Mouse (Mus musculus) intestine, embryonic 14.5 days (tissue): ENCODE results near the gene Parp8. TPM values are rescaled to one million over a fixed set of nuclear protein-coding genes. Genes with fewer than 3 reads are reported as not detected.

ENCODE experiments used
- ATAC-seq: fragments of 200-750 bp; cut with Nextera tagmentation; replicated peaks from 2 replicates; pipeline ENCODE4 v1.8.0; 2017; ENCODE audit warnings: low read depth, moderate number of reproducible peaks, moderate TSS enrichment, moderate library complexity; ENCODE audit not compliant: low FRiP score, low TSS enrichment
- DNase-seq: peaks from one replicate; pipeline ENCODE4 v3.0.0-alpha.2; 2018; ENCODE audit warnings: low spot score
- H3K27ac ChIP-seq: fragments of 300-500 bp; sonication (generic); 2 replicates; pipeline ENCODE4 v1.5.1; 2014; ENCODE audit warnings: low read depth, mild to moderate bottlenecking, control low read depth
- H3K27me3 ChIP-seq: fragments of 300-500 bp; sonication (generic); replicated peaks from 2 replicates; pipeline ENCODE4 v1.6.1; 2014; ENCODE audit warnings: low read length, control low read depth; ENCODE audit not compliant: control insufficient read depth, insufficient read depth
- H3K36me3 ChIP-seq: fragments of 300-500 bp; sonication (generic); 2 replicates; pipeline ENCODE4 v1.6.1; 2014; ENCODE audit warnings: low read length, control low read depth; ENCODE audit not compliant: control insufficient read depth, insufficient read depth
- H3K4me1 ChIP-seq: fragments of 300-500 bp; sonication (generic); replicated peaks from 2 replicates; pipeline ENCODE4 v1.6.1; 2014; ENCODE audit warnings: low read length, control low read depth, mixed read lengths; ENCODE audit not compliant: control insufficient read depth, insufficient read depth
- H3K4me2 ChIP-seq: fragments of 300-500 bp; sonication (generic); 2 replicates; pipeline ENCODE4 v1.6.1; 2014; ENCODE audit warnings: low read length
- H3K4me3 ChIP-seq: fragments of 300-500 bp; sonication (generic); 2 replicates; pipeline ENCODE4 v1.5.1; 2014; ENCODE audit warnings: low read depth, low read length, control low read depth, mixed read lengths
- H3K9ac ChIP-seq: fragments of 300-500 bp; sonication (generic); 2 replicates; pipeline ENCODE4 v1.6.1; 2014; ENCODE audit warnings: mild to moderate bottlenecking, low read length
- H3K9me3 ChIP-seq: fragments of 300-500 bp; sonication (generic); 2 replicates; pipeline ENCODE4 v1.6.1; 2016; ENCODE audit warnings: low read length, control low read depth; ENCODE audit not compliant: control insufficient read depth
- WGBS: fragments of 180-500 bp; shearing (Covaris S2); extraction: QIAGEN DNeasy Blood & Tissue Kit; methylation state at CpG from one replicate; pipeline ENCODE4 v1.1.7; 2014; 5-methylcytosine and 5-hydroxymethylcytosine counted together
- polyA plus RNA-seq: library from polyadenylated mRNA; unstranded; fragments of >200 nt; fragmentation: Nextera tagmentation; extraction: Ambion mirVana; gene quantifications from 2 replicates; pipeline ENCODE4 v1.2.1, GENCODE M21; 2014

Parp8 gene
- polyA plus RNA-seq, 1 experiment from 2014 or later = 12.1 TPM

DNA sequence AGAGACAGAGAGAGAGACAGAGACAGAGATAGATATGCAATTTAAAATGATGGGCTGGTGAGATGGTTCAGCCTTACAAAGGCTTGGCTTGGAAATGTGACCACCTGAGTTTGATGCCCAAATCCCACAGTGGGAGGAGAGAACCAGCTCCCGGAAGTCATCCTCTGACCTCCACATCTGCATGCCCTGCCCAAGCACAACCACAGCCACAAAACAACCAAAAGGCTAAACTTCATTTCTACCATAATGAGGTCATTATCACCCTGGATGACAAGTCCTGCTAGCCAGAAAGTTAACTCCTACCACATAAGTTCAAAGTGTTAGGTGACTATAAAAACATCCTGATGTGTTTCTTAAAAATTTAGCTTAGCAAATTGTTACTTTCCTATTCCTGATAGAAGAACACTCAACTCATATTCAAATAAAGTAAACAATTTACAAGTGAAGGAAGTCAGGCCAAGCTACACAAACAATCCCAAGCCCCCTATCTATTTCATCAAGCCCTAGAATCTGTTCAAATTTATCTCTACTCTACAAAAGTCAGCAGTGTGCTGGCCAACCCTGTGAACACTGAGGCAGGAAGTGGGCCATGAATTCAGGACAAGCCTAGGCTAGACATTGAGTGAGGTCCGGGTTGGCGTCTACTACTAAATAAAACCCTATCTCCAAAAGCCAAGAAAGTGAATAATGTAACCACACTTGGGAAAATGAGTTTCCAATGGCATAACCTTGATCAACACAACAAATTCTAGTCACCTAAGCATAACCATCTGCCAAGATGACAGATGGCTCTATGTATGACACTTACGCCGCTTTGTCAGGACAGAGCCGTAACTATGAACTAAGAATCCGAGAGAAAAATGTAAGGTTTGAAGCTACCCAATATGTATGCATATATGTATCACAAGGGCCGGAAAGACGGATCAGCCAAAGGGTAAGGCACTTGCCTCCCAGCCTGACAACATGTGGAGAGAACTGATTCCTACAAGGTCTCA lies 17.0 kb downstream of the Parp8 start:
- no peak for ATAC-seq
- Histone ChIP-seq H3K4me2 (no peak overlapping the region), H3K36me3 (no peaks in the 10 kb centered on the region), H3K27me3 (no peaks in the 10 kb centered on the region), H3K9ac (no peak overlapping the region), H3K4me1 (no peaks in the 10 kb centered on the region), H3K27ac (no peak overlapping the region), H3K4me3 (no peak overlapping the region), H3K9me3 (no peaks in the 10 kb centered on the region)
- no peak for DNase-seq
- 91% methylated on average over 9 of the region's 9 CpGs for WGBS

DNA sequence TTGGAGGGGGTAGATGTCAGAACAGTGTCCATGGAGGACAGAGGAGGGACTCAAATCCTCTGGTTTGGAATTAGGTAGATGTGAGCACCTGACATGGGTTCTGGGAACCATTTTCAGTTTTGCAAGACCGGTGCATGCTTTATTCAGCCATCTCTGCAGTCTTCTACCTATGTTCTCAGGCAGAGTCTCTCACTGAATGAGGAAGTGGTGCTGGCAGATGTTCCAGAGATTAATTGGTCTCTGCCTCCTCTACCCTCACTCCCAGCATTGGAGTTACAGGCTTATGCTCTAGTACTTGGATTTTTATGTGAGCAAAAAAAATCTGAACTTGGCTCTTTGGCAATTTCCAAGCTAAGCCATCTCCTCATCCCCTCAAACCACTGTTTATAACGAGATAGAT lies 17.8 kb downstream of the Parp8 start:
- H3K27me3 ChIP-seq = no peaks in the 10 kb centered on the region
- no peak overlapping the region for H3K27ac ChIP-seq
- no peaks in the 10 kb centered on the region for H3K9me3 ChIP-seq
- WGBS = 87% methylated on average over 2 of the region's 2 CpGs
- no peak overlapping the region for H3K4me2 ChIP-seq
- H3K4me1 ChIP-seq = no peaks in the 10 kb centered on the region
- H3K9ac ChIP-seq = no peak overlapping the region
- ATAC-seq (no peak), DNase-seq (no peak)
- no peak overlapping the region for H3K4me3 ChIP-seq
- H3K36me3 ChIP-seq = no peaks in the 10 kb centered on the region

DNA sequence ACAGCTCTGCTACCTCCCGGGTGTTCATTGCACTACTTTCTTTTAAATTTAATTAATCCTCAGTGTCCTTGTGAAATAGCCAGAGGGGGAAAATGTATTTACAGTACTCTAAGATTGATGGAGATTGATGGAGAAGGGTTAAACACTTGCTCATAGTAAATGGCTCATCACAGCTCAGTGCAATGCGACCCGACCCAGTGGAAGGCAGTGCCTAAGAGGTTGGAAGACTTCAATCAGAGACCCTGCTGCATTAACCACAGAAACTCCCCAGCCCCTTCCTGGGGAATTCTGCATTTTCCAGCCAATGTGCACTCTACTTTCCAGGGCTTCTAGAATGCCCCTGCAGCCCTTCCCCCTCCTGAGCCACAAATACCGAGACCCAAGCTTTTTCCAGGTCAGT lies 18.7 kb downstream of the Parp8 start:
- Histone ChIP-seq H3K36me3 (no peaks in the 10 kb centered on the region), H3K27ac (no peak overlapping the region), H3K9me3 (no peaks in the 10 kb centered on the region), H3K4me3 (no peak overlapping the region), H3K27me3 (no peaks in the 10 kb centered on the region), H3K4me2 (no peak overlapping the region), H3K4me1 (no peaks in the 10 kb centered on the region), H3K9ac (no peak overlapping the region)
- 40% methylated on average over 4 of the region's 4 CpGs for WGBS
- no peak for DNase-seq
- no peak for ATAC-seq

DNA sequence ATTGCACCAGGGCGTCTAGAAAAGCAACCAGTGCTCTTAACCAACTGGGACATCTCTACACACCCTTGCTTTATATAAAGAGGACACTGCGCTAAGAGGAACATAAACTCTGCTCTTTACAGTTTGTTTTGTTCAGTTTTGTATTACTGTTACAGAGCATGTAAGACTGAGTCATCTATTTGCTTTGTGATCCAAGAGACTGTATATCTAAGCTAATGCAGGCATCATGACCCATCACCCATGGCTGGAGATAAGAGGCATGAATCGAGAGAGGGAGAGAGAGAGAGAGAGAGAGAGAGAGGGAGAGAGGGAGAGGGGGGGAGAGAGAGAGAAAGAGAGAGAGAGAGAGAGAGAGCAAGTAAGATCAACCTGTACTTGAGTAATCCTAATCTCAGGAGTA lies 24.8 kb downstream of the Parp8 start:
- H3K27me3 ChIP-seq = no peaks in the 10 kb centered on the region
- H3K4me3 ChIP-seq = no peak overlapping the region
- no peak overlapping the region for H3K4me2 ChIP-seq
- ATAC-seq (no peak), DNase-seq (no peak)
- 82% methylated on average over 3 of the region's 3 CpGs for WGBS
- no peaks in the 10 kb centered on the region for H3K4me1 ChIP-seq
- H3K27ac ChIP-seq = no peak overlapping the region
- H3K9me3 ChIP-seq = no peaks in the 10 kb centered on the region
- no peaks in the 10 kb centered on the region for H3K36me3 ChIP-seq
- H3K9ac ChIP-seq = no peak overlapping the region

DNA sequence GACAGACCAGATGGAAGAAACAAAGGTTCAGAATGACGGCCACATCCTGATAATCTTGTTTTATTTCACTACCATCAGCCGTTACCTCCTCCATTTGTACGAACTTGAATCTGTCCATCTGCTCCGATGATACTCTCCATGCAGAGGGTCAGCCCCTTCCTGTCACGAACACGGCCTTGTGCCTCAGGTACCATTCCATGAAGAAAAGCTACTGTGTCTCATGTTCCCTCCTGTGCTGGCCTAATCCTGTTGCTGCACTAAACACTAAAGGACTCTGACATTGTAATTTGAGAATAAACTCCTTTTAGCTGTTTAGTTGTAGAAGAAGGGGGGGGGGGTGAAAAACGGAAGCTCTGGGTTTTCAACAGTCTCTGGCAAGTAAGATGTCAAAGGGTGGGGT lies 33.8 kb downstream of the Parp8 start:
- no peak for DNase-seq
- 69% methylated on average over 7 of the region's 7 CpGs for WGBS
- no peak overlapping the region for H3K4me3 ChIP-seq
- H3K9me3 ChIP-seq = no peaks in the 10 kb centered on the region
- H3K36me3 ChIP-seq = no peaks in the 10 kb centered on the region
- no peak overlapping the region for H3K4me2 ChIP-seq
- H3K9ac ChIP-seq = no peak overlapping the region
- no peaks in the 10 kb centered on the region for H3K4me1 ChIP-seq
- H3K27me3 ChIP-seq = no peaks in the 10 kb centered on the region
- no peak for ATAC-seq
- no peak overlapping the region for H3K27ac ChIP-seq

DNA sequence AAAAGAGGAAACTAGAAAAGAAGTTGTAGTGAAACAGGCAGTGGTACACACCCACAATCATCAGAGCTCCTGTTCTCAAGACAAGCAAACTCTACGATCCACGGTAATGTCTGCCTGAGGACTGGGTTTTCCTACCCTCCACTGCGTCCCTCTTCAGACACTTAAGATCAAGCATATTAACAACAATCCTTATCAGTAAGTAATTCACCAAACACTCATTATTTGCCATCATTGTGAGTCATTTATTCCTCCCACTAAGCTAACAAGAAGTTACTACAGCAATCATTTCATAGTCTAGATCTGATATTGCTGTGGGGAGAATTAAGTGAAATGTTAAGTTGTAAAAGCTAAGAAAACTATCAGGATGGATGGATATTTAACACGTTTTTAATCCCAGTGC lies 35.0 kb downstream of the Parp8 start:
- 67% methylated on average over 4 of the region's 4 CpGs for WGBS
- Histone ChIP-seq H3K9me3 (no peaks in the 10 kb centered on the region), H3K27ac (no peak overlapping the region), H3K9ac (no peak overlapping the region), H3K4me1 (no peaks in the 10 kb centered on the region), H3K4me3 (no peak overlapping the region), H3K27me3 (no peaks in the 10 kb centered on the region), H3K36me3 (no peaks in the 10 kb centered on the region), H3K4me2 (no peak overlapping the region)
- no peak for ATAC-seq
- DNase-seq = no peak

DNA sequence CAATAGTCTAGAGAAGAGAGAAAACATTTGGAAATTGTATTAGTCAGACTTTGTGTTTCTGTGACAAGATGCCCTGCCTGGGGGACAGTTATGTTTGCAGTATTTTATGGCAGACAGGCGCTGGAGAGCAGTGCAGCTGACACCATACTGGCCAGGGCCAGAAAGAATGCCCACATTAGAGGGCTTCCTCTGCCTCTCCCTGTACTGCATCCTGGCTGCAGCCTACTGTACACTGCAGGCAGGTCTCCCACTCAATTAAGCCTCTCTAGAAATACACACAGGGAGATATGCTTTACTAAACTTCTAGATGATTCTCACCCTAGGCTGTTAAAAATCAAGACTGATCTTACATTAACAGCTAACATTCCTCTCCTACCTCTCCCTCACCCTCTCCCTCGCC lies 36.6 kb downstream of the Parp8 start:
- Histone ChIP-seq H3K4me1 (no peaks in the 10 kb centered on the region), H3K27me3 (no peaks in the 10 kb centered on the region), H3K9me3 (no peaks in the 10 kb centered on the region), H3K4me2 (no peak overlapping the region), H3K27ac (no peak overlapping the region), H3K9ac (no peak overlapping the region), H3K4me3 (no peak overlapping the region), H3K36me3 (no peaks in the 10 kb centered on the region)
- no peak for ATAC-seq
- 51% methylated on average over 2 of the region's 2 CpGs for WGBS
- no peak for DNase-seq

DNA sequence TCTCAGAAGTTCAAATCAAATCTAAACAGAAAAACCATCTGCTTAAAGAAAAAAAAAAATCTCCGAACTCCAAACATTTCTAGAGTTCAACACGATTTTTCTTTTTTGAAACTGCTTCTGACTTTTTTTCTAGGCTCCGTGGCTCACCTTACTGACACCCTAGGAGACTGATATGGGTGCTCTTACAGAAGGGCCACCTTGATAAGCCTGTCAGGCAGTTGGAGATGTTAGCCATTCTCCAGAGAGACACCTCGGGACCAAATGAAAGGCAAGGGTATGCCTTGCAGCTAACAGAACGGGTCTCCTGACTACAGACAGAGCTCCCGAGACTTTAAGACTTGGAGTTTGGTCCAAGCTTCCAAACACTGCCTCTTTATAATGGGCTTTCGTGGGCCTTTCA lies 37.1 kb downstream of the Parp8 start:
- ATAC-seq = no peak
- 71% methylated on average over 7 of the region's 7 CpGs for WGBS

DNA sequence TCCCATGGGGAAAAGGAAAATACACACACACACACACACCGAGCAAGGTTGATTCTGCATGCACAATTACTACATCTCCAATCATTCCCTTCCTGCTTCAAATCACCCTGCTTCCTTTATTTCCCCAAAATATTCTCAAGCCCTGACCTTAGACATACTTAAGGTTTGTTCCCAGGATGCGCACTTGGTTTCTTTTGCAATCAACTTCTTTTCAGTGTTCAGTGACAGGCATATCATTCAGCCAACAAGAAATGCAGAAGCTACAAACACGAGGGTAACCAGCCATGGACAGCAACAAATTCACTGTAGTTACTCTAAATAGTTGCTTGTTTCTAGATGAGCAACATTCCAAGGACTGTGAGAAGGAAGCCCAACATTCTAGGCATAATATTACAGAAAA lies 38.1 kb downstream of the Parp8 start:
- Histone ChIP-seq H3K9me3 (no peaks in the 10 kb centered on the region), H3K27ac (no peak overlapping the region), H3K4me1 (no peaks in the 10 kb centered on the region), H3K4me2 (no peak overlapping the region), H3K36me3 (no peaks in the 10 kb centered on the region), H3K27me3 (no peaks in the 10 kb centered on the region), H3K9ac (no peak overlapping the region), H3K4me3 (no peak overlapping the region)
- WGBS = 84% methylated on average over 3 of the region's 3 CpGs
- ATAC-seq (no peak), DNase-seq (no peak)

More for the DNA sequence above, 37.1 kb downstream of the Parp8 start:
- Histone ChIP-seq H3K4me2 (no peak overlapping the region), H3K36me3 (no peaks in the 10 kb centered on the region), H3K27me3 (no peaks in the 10 kb centered on the region), H3K9me3 (no peaks in the 10 kb centered on the region), H3K9ac (no peak overlapping the region), H3K4me1 (no peaks in the 10 kb centered on the region), H3K4me3 (no peak overlapping the region), H3K27ac (no peak overlapping the region)
- no peak for DNase-seq
